Mouse (Mus musculus) embryonic facial prominence, embryonic 14.5 days (tissue): ENCODE measurements at regions not wholly inside any gene's neighbourhood (a gene's known extent, or its start where the extent isn't known, plus 50 kb on each side); places are given as distances from the start of the nearest gene placed in this dataset.

Experiments used
- ATAC-seq: fragments of 200-750 bp; cut with Nextera tagmentation; 2 replicates; pipeline ENCODE4 v1.8.0; 2017; ENCODE audit warnings: low read depth, moderate number of reproducible peaks, moderate TSS enrichment
- DNase-seq: peaks from one replicate; pipeline ENCODE4 v3.0.0-alpha.2; 2015; ENCODE audit warnings: low spot score
- H3K27ac ChIP-seq: fragments of 300-500 bp; sonication (generic); replicated peaks from 2 replicates; pipeline ENCODE4 v1.5.1; 2014; ENCODE audit warnings: low read depth, mild to moderate bottlenecking, low read length, moderate library complexity
- H3K27me3 ChIP-seq: fragments of 300-500 bp; sonication (generic); replicated peaks from 2 replicates; pipeline ENCODE4 v1.6.1; 2014; ENCODE audit warnings: low read length; ENCODE audit not compliant: control insufficient read depth, insufficient read depth
- H3K36me3 ChIP-seq: fragments of 300-500 bp; sonication (generic); 2 replicates; pipeline ENCODE4 v1.6.1; 2014; ENCODE audit warnings: low read length, mixed read lengths; ENCODE audit not compliant: control insufficient read depth, insufficient read depth
- H3K4me1 ChIP-seq: fragments of 300-500 bp; sonication (generic); 2 replicates; pipeline ENCODE4 v1.6.1; 2014; ENCODE audit warnings: antibody characterized with exemption, low read length; ENCODE audit not compliant: control insufficient read depth, insufficient read depth
- H3K4me2 ChIP-seq: fragments of 300-500 bp; sonication (generic); 2 replicates; pipeline ENCODE4 v1.6.1; 2014; ENCODE audit warnings: low read depth, mild to moderate bottlenecking, low read length, moderate library complexity, mixed read lengths
- H3K4me3 ChIP-seq: fragments of 300-500 bp; sonication (generic); 2 replicates; pipeline ENCODE4 v1.5.1; 2014; ENCODE audit warnings: low read depth, mild to moderate bottlenecking, low read length
- H3K9ac ChIP-seq: fragments of 300-500 bp; sonication (generic); 2 replicates; pipeline ENCODE4 v1.6.1; 2014; ENCODE audit warnings: low read depth, mild to moderate bottlenecking, low read length, moderate library complexity, mixed read lengths
- H3K9me3 ChIP-seq: fragments of 300-500 bp; sonication (generic); 2 replicates; pipeline ENCODE4 v1.6.1; 2016; ENCODE audit warnings: low read length; ENCODE audit not compliant: control insufficient read depth
- WGBS: fragments of 180-500 bp; shearing (Covaris S2); extraction: QIAGEN DNeasy Blood & Tissue Kit; methylation state at CpG from one replicate; pipeline ENCODE4 v1.1.7; 2014; 5-methylcytosine and 5-hydroxymethylcytosine counted together

DNA sequence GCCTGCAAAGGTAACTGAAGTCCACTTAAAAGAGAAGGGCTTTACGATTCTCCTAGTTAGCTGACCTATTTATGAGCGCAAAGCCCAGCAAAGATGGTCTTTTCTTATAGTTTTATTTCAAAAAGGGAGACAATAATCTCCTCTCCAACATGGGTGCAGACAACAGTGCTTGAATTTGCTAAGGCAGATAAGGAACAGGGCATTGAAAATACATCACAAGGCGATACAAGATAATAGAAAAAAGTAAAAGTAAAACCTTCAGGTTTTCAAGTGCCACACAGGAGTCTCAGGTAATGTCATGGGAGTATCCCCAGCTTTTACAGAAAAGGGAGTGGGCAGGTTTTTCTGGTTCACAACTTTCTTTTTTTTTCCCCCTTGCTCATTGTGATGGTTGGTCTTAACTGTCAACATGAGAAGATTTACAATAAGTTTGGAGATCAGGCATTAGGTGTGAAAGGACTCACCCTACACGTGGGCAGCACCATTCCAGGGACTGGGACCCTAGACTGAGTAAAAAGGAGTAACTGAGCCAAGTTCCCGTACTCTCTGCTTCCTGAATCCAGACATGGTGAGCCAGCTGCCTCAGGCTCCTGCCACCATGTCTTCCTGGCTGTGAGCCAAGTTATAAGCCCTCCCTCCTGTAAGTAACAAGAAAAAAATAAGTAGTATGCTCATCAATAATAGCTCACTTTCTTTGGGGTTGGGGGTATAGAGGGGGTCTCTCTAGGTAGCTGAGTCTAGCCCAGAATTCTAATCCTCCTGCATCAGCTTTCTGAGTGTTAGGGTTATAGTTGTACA is 78.1 kb upstream of the Serbp1 start:
- Histone ChIP-seq H3K4me2 (no peak overlapping the region), H3K9me3 (no peaks in the 10 kb centered on the region), H3K27me3 (no peaks in the 10 kb centered on the region), H3K9ac (no peak overlapping the region), H3K36me3 (no peaks in the 10 kb centered on the region), H3K4me1 (no peaks in the 10 kb centered on the region), H3K27ac (no peak overlapping the region), H3K4me3 (no peak overlapping the region)
- no peak for ATAC-seq
- WGBS = 65% methylated on average over 5 of the region's 5 CpGs
- peak; percentile 19 for DNase-seq

- DNase-seq (no peak), ATAC-seq (no peak)
- no peaks in the 10 kb centered on the region for H3K4me1 ChIP-seq
- H3K4me2 ChIP-seq = peak overlapping the region; percentile 10; the same call in 1 of the 2 replicates
- no peaks in the 10 kb centered on the region for H3K9me3 ChIP-seq
- no peaks in the 10 kb centered on the region for H3K36me3 ChIP-seq
- no peak overlapping the region for H3K9ac ChIP-seq
- H3K4me3 ChIP-seq = no peak overlapping the region
- no peak overlapping the region for H3K27ac ChIP-seq
- WGBS = 18% methylated on average over 2 of the region's 2 CpGs
- no peaks in the 10 kb centered on the region for H3K27me3 ChIP-seq
Observed at GRCm38 (mm10) chr6:67159224-67159623, 78.8 kb upstream of the Serbp1 start.

- Histone ChIP-seq H3K4me2 (peak overlapping the region; percentile 10), H3K27ac (no peak overlapping the region)
- WGBS = 1% methylated on average over 10 of the region's 10 CpGs
Observed at GRCm38 (mm10) chr6:67158765-67159164, 79.2 kb upstream of the Serbp1 start.

GRCm38 (mm10) chr6:67152845-67153468 is 85.0 kb upstream of the Serbp1 start:
- DNase-seq (no peak), ATAC-seq (no peak)
- 71% methylated on average over 3 of the region's 3 CpGs for WGBS
- Histone ChIP-seq H3K27me3 (no peaks in the 10 kb centered on the region), H3K4me1 (no peaks in the 10 kb centered on the region), H3K27ac (no peak overlapping the region), H3K4me2 (no peak overlapping the region), H3K9me3 (no peaks in the 10 kb centered on the region), H3K4me3 (no peak overlapping the region), H3K36me3 (no peaks in the 10 kb centered on the region), H3K9ac (no peak overlapping the region)

More at GRCm38 (mm10) chr6:67158765-67159164, 79.2 kb upstream of the Serbp1 start:
- DNase-seq (peak; percentile 94), ATAC-seq (peak; percentile 89)
- Histone ChIP-seq H3K4me3 (no peak overlapping the region), H3K36me3 (no peaks in the 10 kb centered on the region), H3K4me1 (no peaks in the 10 kb centered on the region), H3K9me3 (no peaks in the 10 kb centered on the region), H3K27me3 (no peaks in the 10 kb centered on the region), H3K9ac (no peak overlapping the region)

GRCm38 (mm10) chr6:67151515-67151914 is 86.5 kb upstream of the Serbp1 start:
- Histone ChIP-seq H3K9ac (no peak overlapping the region), H3K9me3 (no peaks in the 10 kb centered on the region), H3K4me3 (no peak overlapping the region), H3K27ac (no peak overlapping the region), H3K4me2 (no peak overlapping the region), H3K36me3 (no peaks in the 10 kb centered on the region), H3K27me3 (no peaks in the 10 kb centered on the region), H3K4me1 (no peaks in the 10 kb centered on the region)
- DNase-seq (no peak), ATAC-seq (no peak)
- 93% methylated on average over 2 of the region's 2 CpGs for WGBS

DNA sequence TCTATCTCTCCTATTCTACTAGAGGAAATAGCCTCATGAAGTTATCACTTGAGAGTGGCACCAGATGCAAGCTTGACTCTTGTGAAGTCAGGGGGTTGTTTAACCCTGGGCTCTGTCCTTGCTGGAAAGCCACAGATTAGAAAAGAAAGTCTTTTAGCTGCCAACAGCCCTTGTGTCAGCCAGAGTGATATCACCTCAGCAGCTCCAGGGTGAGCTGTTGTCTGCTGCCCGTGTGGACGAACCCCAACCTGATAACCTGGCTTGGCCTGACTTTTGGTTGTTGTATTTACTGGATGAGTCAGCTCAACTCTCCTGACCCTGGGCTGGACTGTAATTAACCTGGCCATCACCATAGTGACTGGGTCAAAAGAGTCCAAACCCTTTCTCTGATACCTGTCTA is 88.6 kb upstream of the Serbp1 start:
- Histone ChIP-seq H3K9me3 (no peaks in the 10 kb centered on the region), H3K36me3 (no peaks in the 10 kb centered on the region), H3K27ac (no peak overlapping the region), H3K4me3 (no peak overlapping the region), H3K4me1 (0 out of 2 replicates have a peak, but pooled peaks cover 4% of the 10 kb centered on the region), H3K4me2 (no peak overlapping the region), H3K9ac (no peak overlapping the region), H3K27me3 (no peaks in the 10 kb centered on the region)
- no peak for DNase-seq
- 83% methylated on average over 2 of the region's 2 CpGs for WGBS
- ATAC-seq = no peak

DNA sequence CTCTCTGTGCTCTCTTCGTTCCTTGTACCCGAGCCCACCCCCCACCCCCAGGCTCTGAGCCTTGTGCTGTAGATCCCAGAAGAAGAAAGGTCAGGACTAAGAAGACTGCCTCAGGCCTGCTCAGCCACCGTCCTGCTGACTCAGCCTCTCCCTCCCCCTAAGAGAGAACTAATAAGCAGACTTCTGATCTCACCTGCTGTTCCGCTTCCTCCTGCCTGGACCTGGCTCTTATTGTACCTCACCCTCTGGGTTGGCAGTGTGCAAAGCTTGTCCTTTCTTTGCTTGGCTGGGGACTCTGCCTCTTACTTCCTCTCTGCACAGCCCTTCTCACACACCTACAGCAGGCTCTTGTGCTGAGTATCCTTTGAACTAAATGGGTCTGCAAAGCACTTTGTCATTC is 91.3 kb upstream of the Serbp1 start:
- H3K9me3 ChIP-seq = no peaks in the 10 kb centered on the region
- no peak overlapping the region for H3K4me2 ChIP-seq
- 0 out of 2 replicates have a peak, but pooled peaks cover 4% of the 10 kb centered on the region for H3K4me1 ChIP-seq
- no peak overlapping the region for H3K9ac ChIP-seq
- H3K36me3 ChIP-seq = no peaks in the 10 kb centered on the region
- DNase-seq (peak; percentile 26), ATAC-seq (peak; percentile 37; the same call in 1 of the 2 replicates)
- H3K27ac ChIP-seq = no peak overlapping the region
- no peak overlapping the region for H3K4me3 ChIP-seq
- H3K27me3 ChIP-seq = no peaks in the 10 kb centered on the region
- 20% methylated on average over 4 of the region's 4 CpGs for WGBS

GRCm38 (mm10) chr6:67145969-67146368 is 92.0 kb upstream of the Serbp1 start:
- DNase-seq (no peak), ATAC-seq (no peak)
- Histone ChIP-seq H3K9me3 (no peaks in the 10 kb centered on the region), H3K27me3 (no peaks in the 10 kb centered on the region), H3K4me3 (no peak overlapping the region), H3K4me2 (no peak overlapping the region), H3K4me1 (0 out of 2 replicates have a peak, but pooled peaks cover 4% of the 10 kb centered on the region), H3K36me3 (no peaks in the 10 kb centered on the region), H3K27ac (no peak overlapping the region), H3K9ac (no peak overlapping the region)
- 35% methylated on average over 5 of the region's 5 CpGs for WGBS
